Mouse (Mus musculus) cerebellum, adult 11-12 months (tissue): ENCODE measurements around the gene Psmb9.

Source experiments
- DNase-seq: peaks from one replicate; pipeline ENCODE4 v3.0.0; 2022

Psmb9 gene

DNA sequence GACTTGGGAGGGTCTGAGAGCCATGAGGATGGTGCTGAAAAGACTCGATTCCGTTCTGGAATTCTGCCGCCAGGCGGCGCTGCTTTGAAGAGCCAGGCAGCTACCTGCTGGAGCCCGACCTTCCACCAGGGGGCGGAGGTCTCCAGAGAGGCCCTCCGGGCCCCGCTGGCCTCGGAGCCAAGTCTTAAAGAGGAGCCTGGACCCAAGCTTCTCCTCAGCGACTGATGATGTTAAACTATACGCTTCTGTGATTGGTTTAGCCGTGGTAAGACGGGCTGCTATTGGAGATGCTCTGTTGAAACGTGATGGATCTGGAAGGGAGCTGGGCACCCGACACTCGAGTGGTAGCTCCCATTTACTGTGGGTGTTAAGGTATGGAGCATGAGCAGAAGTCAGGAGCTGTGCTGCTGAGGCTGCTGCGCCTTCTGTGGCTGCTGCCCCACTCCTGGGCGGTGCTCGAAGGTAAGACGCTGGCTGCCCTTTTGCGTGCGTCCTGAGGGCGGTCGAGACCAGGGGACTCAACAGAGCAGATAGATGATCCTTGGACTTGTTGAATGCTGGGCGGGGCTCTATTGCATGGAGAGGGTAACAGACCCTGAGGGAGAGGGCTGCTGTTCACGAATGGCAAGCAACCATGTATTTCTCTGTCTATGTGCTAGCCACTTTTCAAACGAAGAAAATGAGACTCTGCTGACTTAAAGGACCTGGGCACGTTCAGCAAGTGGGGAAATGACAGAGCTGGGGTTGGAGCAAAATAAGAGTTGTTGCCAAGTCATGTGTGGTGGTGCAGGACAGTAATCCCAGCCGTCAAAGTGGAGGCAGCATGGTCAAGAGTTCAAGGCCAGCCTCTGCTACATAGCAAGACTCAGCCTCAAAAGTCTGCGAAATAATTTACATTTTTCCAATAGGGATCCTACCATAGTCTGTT is 52.0 kb downstream of the Psmb9 start:
- peak; percentile 98 for DNase-seq

DNA sequence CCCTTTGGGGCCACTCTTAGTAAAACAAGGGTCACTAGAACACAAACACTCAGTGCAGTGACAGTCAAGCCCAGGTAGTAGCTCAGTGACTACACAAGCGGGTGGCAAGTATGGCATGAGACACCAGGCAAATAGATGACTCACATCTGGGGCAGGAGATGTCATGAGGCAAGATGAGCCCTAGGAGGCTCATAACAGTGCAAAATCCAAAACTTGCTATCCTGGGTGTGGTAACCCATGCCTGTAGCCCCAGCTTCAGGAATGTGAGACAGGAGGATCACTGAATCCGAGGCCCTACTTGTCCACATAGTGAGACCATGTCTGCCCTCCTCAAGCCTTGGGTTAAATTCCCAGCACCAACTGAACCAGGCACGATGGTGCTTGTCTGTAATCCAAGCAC is 53.1 kb downstream of the Psmb9 start:
- no peak for DNase-seq

DNA sequence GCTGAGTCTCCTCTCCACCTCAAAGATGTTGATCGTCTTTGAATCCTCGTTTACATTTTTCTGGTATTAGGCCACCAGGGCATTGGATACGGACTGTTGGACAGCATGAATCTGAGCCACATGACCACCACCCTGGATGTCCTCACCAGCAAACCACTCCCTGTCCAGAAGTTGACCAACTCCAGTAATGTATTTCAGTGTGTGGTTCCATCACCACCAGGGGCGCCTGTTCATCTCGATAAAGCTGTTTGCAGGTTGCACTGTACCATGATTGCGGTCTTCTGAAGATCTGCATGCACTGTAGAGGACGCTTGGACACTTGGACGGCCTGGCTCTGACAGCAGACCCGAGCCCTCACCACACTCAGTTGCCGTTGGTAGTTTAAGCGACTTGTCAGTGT is 54.3 kb downstream of the Psmb9 start:
- peak; percentile 19 for DNase-seq
